Mouse (Mus musculus): Measurements from ENCODE around the gene Aurkb. TPM values are rescaled to one million over a fixed set of nuclear protein-coding genes. Genes with fewer than 3 reads are reported as not detected.

Aurkb gene
- polyA plus RNA-seq, 1 experiment from 2014 or later = 61.7 TPM

DNA sequence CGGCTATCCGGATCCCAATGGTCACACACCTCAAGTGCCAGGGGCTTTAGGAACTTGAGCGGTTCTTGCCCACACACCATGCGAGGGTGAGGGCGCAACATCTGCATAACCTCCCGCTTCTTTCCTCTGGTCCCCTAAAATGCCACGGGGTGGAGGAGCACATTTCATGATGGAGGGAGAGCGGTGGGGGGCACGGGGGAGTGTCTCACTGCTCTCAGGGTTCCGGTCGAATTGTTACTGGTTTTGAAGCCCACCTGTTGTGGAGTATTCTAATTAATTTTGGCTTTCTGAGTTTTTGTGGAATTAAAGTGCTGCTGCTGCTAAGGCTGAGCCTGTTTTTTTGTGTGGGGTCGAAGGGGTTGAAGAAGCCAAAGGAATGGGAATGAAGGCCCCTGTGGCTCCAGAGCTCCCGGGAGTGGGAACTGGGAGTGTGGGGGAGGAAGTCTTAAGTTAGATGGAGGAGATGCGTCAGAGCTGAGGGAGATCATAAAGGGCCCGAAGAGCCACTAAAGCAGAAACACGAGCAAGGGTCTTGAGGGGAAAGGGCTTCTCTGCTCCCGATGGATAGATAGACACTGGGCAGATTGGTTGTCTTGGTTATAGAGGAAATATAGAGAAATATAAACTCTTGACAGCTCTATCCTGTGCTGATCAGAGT, 15.9 kb downstream of the Aurkb start:
- peak overlapping the region in 1 of 2 experiments; percentile 95; a peak in 1 of 4 replicates for H3K27ac ChIP-seq (replicated peaks in 1 of 2; ENCODE audit: control insufficient read depth in 1 of 2, insufficient read depth in 1 of 2, low read depth in 2 of 2, low read length in 2 of 2)

DNA sequence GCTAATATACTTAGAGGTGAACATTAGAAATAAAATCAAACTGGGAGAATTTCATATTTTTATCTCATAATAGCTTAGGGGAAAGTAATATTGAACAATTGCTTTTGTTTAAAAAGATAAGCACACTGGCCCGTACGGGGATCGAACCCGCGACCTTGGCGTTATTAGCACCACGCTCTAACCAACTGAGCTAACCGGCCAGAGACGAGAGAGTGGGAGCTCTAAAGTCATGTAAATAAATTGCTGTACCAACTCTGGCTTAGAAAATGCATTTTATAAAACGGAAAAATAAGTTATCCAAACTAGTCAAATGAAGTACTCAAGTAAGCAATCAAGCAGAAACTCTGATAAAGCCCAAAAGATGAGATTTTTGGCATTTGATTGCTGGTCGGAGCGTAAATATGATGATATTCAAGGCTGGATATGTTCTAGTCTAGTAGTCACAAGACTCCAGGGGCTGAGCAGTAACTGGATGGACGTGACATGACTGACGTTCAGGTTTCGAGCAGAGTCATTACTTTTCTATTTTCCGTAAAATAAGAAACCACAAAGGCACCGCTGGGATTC, 16.8 kb downstream of the Aurkb start:
- H3K27ac ChIP-seq (replicated peaks in 1 of 2; ENCODE audit: control insufficient read depth in 1 of 2, insufficient read depth in 1 of 2, low read depth in 2 of 2, low read length in 2 of 2) = peak overlapping the region; percentile 44 to 79; a peak in 3 of 4 replicates
- H3K4me2 ChIP-seq (ENCODE audit: low read length) = peak overlapping the region; percentile 84
- no peaks in the 10 kb centered on the region for H3K36me3 ChIP-seq (ENCODE audit: control insufficient read depth, insufficient read depth, low read length)
- H3K9me3 ChIP-seq (ENCODE audit: control insufficient read depth, low read length) = no peaks in the 10 kb centered on the region
- no peaks in the 10 kb centered on the region for H3K27me3 ChIP-seq (ENCODE audit: control insufficient read depth, insufficient read depth, low read length)
- peaks cover 22 to 36% of the 10 kb centered on the region in 2 experiments for H3K4me1 ChIP-seq (ENCODE audit: control insufficient read depth in 2 of 2, insufficient read depth in 2 of 2, low read length in 2 of 2)
- ATAC-seq (ENCODE audit: insufficient number of reproducible peaks, insufficient read depth, low FRiP score, low read depth) = no peak
- H3K9ac ChIP-seq (ENCODE audit: low read length) = peak overlapping the region; percentile 62
- under 1% methylated on average over 17 of the region's 17 CpGs for WGBS
- peak overlapping the region; percentile 36 to 95; a peak in 3 of 4 replicates for H3K4me3 ChIP-seq (ENCODE audit: control insufficient read depth in 1 of 2, insufficient read depth in 1 of 2, low read depth in 1 of 2, low read length in 2 of 2)

More for the DNA sequence above, 15.9 kb downstream of the Aurkb start:
- H3K36me3 ChIP-seq (ENCODE audit: control insufficient read depth, insufficient read depth, low read length) = no peaks in the 10 kb centered on the region
- 13% methylated on average over 17 of the region's 17 CpGs for WGBS
- no peak for ATAC-seq (ENCODE audit: insufficient number of reproducible peaks, insufficient read depth, low FRiP score, low read depth)
- H3K9ac ChIP-seq (ENCODE audit: low read length) = peak overlapping the region; percentile 93
- H3K4me1 ChIP-seq (ENCODE audit: control insufficient read depth in 2 of 2, insufficient read depth in 2 of 2, low read length in 2 of 2) = peaks cover 17 to 29% of the 10 kb centered on the region in 2 experiments
- H3K9me3 ChIP-seq (ENCODE audit: control insufficient read depth, low read length) = no peaks in the 10 kb centered on the region
- H3K27me3 ChIP-seq (ENCODE audit: control insufficient read depth, insufficient read depth, low read length) = no peaks in the 10 kb centered on the region
- H3K4me3 ChIP-seq (ENCODE audit: control insufficient read depth in 1 of 2, insufficient read depth in 1 of 2, low read depth in 1 of 2, low read length in 2 of 2) = peak overlapping the region; percentile 73 to 95
- peak overlapping the region; percentile 84 for H3K4me2 ChIP-seq (ENCODE audit: low read length)

DNA sequence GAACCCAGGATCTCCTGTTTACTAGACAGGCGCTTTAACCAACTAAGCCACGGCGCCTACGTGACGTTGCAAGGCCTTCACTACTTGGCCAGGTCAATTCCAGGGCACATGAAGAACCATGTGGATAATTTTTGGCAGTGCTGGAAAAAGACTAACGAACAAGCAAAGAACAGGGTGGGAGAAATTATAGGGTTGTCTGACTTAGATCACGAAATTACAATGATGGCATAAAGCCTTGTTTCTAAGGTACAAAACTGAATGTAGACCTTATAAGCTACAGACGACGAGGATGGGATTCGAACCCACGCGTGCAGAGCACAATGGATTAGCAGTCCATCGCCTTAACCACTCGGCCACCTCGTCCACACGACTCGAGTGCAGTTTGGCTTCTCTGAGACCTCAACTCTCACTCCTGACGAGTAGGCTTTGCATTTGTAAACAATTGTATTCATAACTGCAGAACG, 17.3 kb downstream of the Aurkb start:
- no peaks in the 10 kb centered on the region for H3K9me3 ChIP-seq (ENCODE audit: control insufficient read depth, low read length)
- H3K4me2 ChIP-seq (ENCODE audit: low read length) = peak overlapping the region; percentile 84
- no peaks in the 10 kb centered on the region for H3K27me3 ChIP-seq (ENCODE audit: control insufficient read depth, insufficient read depth, low read length)
- peak overlapping the region; percentile 77 to 79 for H3K27ac ChIP-seq (replicated peaks in 1 of 2; ENCODE audit: control insufficient read depth in 1 of 2, insufficient read depth in 1 of 2, low read depth in 2 of 2, low read length in 2 of 2)
- peaks cover 24 to 41% of the 10 kb centered on the region in 2 experiments for H3K4me1 ChIP-seq (ENCODE audit: control insufficient read depth in 2 of 2, insufficient read depth in 2 of 2, low read length in 2 of 2)
- no peaks in the 10 kb centered on the region for H3K36me3 ChIP-seq (ENCODE audit: control insufficient read depth, insufficient read depth, low read length)
- peak overlapping the region; percentile 81 for H3K9ac ChIP-seq (ENCODE audit: low read length)
- WGBS = under 1% methylated on average over 19 of the region's 19 CpGs
- peak overlapping the region; percentile 68 to 95 for H3K4me3 ChIP-seq (ENCODE audit: control insufficient read depth in 1 of 2, insufficient read depth in 1 of 2, low read depth in 1 of 2, low read length in 2 of 2)
- peak; percentile 34 for ATAC-seq (ENCODE audit: insufficient number of reproducible peaks, insufficient read depth, low FRiP score, low read depth)

DNA sequence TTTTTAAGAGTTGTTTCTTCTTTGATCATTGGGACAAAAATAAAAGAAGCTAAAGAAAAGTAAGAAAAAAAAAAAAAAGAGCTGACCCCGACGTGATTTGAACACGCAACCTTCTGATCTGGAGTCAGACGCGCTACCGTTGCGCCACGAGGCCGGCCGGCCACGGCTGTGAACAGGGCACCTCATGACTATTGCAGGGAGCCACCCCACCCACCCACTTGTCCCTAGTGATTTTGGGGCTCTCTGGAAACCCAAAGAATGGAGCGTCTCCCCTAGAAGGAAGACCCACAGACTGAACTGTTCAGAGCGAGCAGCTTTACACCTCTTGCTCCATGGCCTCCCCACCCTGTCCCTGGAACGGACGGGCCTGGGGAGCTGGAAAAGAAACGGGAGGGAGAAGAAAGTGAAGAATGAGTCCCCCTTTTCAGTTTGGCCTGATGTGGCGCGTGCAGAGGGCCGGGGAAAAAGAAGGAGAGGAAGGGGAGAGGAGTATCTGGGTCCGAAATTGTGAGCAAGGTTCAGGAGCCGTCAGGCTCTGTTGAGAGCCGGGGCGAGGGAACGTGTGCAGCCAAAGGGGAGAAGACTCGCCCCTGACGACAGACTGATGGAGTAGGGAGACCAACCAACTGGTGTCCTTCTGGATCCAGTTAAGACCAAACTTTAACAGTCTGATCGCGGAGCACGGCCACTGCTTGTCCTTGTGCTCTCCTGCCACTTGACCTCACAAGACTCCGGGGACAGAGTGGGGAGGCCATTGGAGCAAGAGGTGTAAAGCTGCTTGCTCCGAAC, 18.2 kb downstream of the Aurkb start:
- peak overlapping the region; percentile 68 to 95 for H3K4me3 ChIP-seq (ENCODE audit: control insufficient read depth in 1 of 2, insufficient read depth in 1 of 2, low read depth in 1 of 2, low read length in 2 of 2)
- no peaks in the 10 kb centered on the region for H3K9me3 ChIP-seq (ENCODE audit: control insufficient read depth, low read length)
- peak overlapping the region; percentile 84 for H3K4me2 ChIP-seq (ENCODE audit: low read length)
- peaks cover 21 to 35% of the 10 kb centered on the region in 2 experiments for H3K4me1 ChIP-seq (ENCODE audit: control insufficient read depth in 2 of 2, insufficient read depth in 2 of 2, low read length in 2 of 2)
- WGBS = under 1% methylated on average over 30 of the region's 31 CpGs
- no peaks in the 10 kb centered on the region for H3K27me3 ChIP-seq (ENCODE audit: control insufficient read depth, insufficient read depth, low read length)
- H3K27ac ChIP-seq (replicated peaks in 1 of 2; ENCODE audit: control insufficient read depth in 1 of 2, insufficient read depth in 1 of 2, low read depth in 2 of 2, low read length in 2 of 2) = peak overlapping the region; percentile 83 to 86
- no peaks in the 10 kb centered on the region for H3K36me3 ChIP-seq (ENCODE audit: control insufficient read depth, insufficient read depth, low read length)
- no peak for ATAC-seq (ENCODE audit: insufficient number of reproducible peaks, insufficient read depth, low FRiP score, low read depth)
- peak overlapping the region; percentile 81 for H3K9ac ChIP-seq (ENCODE audit: low read length)

DNA sequence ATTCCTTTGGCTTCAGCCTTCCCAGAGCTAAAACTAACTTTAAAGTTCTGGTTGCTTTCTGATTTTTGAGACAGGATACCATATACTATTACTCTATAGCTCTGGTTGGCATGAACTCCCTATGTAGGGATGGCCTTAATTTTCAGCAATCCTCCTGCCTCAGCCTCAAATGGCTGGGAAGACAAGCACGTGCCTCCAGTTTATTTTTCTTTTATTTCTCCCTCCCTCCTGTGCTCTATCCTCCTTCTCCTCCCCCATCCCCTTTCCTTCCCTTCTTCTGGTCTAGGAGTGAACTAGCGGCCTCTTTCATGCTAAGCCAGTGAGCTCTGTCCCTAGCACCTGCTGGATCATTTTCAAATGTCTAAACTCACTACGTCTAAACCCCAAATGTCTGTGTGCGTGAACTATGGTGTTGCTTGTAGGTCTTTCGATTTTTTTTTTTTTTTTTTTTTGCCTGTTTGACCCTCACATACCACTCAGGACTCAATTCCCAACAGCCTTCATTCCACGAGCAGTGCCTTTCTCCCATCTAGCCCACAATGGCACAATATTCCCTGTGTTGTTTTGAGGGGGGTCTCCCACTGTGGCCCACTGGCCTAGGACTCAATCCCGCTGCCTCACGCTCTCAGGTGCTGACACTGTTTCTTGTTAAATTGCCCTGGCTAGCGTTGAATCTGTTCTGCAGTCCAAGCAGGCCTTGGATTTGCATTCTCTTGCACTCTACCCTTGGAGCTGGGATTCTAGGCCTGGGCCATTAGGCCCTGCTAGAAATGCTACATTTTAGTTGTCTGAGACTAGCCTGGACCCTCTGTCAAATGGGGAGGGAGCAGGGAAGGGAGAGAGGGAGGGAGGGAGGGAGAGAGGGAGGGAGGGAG, 19.0 kb downstream of the Aurkb start:
- H3K36me3 ChIP-seq (ENCODE audit: control insufficient read depth, insufficient read depth, low read length) = no peaks in the 10 kb centered on the region
- peak overlapping the region; percentile 83 to 86; a peak in 3 of 4 replicates for H3K27ac ChIP-seq (replicated peaks in 1 of 2; ENCODE audit: control insufficient read depth in 1 of 2, insufficient read depth in 1 of 2, low read depth in 2 of 2, low read length in 2 of 2)
- H3K9ac ChIP-seq (ENCODE audit: low read length) = peak overlapping the region; percentile 81
- H3K9me3 ChIP-seq (ENCODE audit: control insufficient read depth, low read length) = no peaks in the 10 kb centered on the region
- no peaks in the 10 kb centered on the region for H3K27me3 ChIP-seq (ENCODE audit: control insufficient read depth, insufficient read depth, low read length)
- H3K4me3 ChIP-seq (ENCODE audit: control insufficient read depth in 1 of 2, insufficient read depth in 1 of 2, low read depth in 1 of 2, low read length in 2 of 2) = peak overlapping the region; percentile 68 to 95
- H3K4me2 ChIP-seq (ENCODE audit: low read length) = peak overlapping the region; percentile 84
- H3K4me1 ChIP-seq (ENCODE audit: control insufficient read depth in 2 of 2, insufficient read depth in 2 of 2, low read length in 2 of 2) = peaks cover 20 to 34% of the 10 kb centered on the region in 2 experiments
- WGBS = 61% methylated on average over 9 of the region's 9 CpGs
- ATAC-seq (ENCODE audit: insufficient number of reproducible peaks, insufficient read depth, low FRiP score, low read depth) = no peak

DNA sequence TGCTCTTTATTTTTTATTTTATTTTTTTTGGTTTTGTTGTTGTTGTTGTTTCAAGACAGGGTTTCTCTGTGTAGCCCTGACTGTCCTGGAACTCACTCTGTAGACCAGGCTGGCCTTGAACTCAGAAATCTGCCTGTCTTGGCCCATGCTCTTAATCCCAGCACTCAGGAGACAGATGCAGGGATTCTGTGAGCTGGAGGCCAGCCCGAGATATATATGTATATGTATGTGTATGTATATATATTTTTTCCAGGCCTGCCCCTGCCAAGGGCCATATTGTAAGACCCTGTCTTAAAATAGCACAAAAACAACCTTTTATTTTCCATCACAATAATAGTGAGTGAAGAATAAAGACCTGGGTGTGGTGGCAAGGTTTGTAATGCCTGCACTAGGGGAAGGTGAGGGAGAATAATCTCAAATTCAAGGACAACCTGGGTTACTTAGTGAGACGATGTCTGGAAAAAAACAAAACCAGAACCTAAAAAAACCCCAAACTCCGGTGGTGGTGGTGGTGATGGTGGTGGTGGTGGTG, 20.0 kb downstream of the Aurkb start:
- Histone ChIP-seq H3K9ac (ENCODE audit: low read length) (no peak overlapping the region), H3K36me3 (ENCODE audit: control insufficient read depth, insufficient read depth, low read length) (no peaks in the 10 kb centered on the region), H3K4me2 (ENCODE audit: low read length) (peak overlapping the region; percentile 82), H3K27me3 (ENCODE audit: control insufficient read depth, insufficient read depth, low read length) (no peaks in the 10 kb centered on the region), H3K4me3 (ENCODE audit: control insufficient read depth in 1 of 2, insufficient read depth in 1 of 2, low read depth in 1 of 2, low read length in 2 of 2) (no peak overlapping the region), H3K9me3 (ENCODE audit: control insufficient read depth, low read length) (no peaks in the 10 kb centered on the region), H3K27ac (replicated peaks in 1 of 2; ENCODE audit: control insufficient read depth in 1 of 2, insufficient read depth in 1 of 2, low read depth in 2 of 2, low read length in 2 of 2) (no peak overlapping the region), H3K4me1 (ENCODE audit: control insufficient read depth in 2 of 2, insufficient read depth in 2 of 2, low read length in 2 of 2) (peaks cover 20 to 38% of the 10 kb centered on the region in 2 experiments)
- no peak for ATAC-seq (ENCODE audit: insufficient number of reproducible peaks, insufficient read depth, low FRiP score, low read depth)
- WGBS = 72% methylated on average over 3 of the region's 3 CpGs
